Mouse (Mus musculus) small intestine, adult 2 months (tissue): Measurements from ENCODE around the gene Drg1.
"Not testable (repeated sequence)": the region's sequence is repeated elsewhere in the genome, so short reads cannot be mapped to it uniquely, and the experiment has no call there.

ENCODE experiments used
- CTCF ChIP-seq: fragments of 200-500 bp; IDR thresholded peaks from 2 replicates; pipeline ENCODE4 v1.5.1; 2012; ENCODE audit warnings: low read depth, mild to moderate bottlenecking, control low read depth, inconsistent platforms, low read length, moderate library complexity, mixed read lengths; ENCODE audit not compliant: insufficient replicate concordance, insufficient read length; ENCODE audit errors: extremely low read depth
- POLR2A ChIP-seq: fragments of 200-500 bp; IDR thresholded peaks from 2 replicates; pipeline ENCODE4 v1.6.1; 2012; ENCODE audit warnings: low read depth, mild to moderate bottlenecking, control low read depth, inconsistent platforms, low read length, moderate library complexity

- not testable (repeated sequence) for TF ChIP-seq CTCF, POLR2A
These were observed 85.6 kb downstream of the Drg1 start for GRCm38 (mm10) chr11:3180510-3181160.
